Mouse (Mus musculus) urinary bladder, adult 18-20 months (tissue): ENCODE data around the gene Zfp420.
"Not testable (repeated sequence)": the region's sequence is repeated elsewhere in the genome, so short reads cannot be mapped to it uniquely, and the experiment has no call there.

Source experiments
- DNase-seq, 2 experiments: peaks; one replicate each; pipeline ENCODE4 v3.0.0; 2022; ENCODE audit warnings: low spot score in 2 of 2, mixed read lengths in 2 of 2

The Zfp420 gene

GRCm38 (mm10) chr7:29859532-29860517 is at the start of gene Zfp420:
Gene Zfp420 (plus strand): TSS chr7:29859979.
- DNase-seq, result peak; percentile 62 to 87

GRCm38 (mm10) chr7:29812244-29812643 is 47.5 kb upstream of the Zfp420 start:
- no peak for DNase-seq

- DNase-seq, result no peak
Measured at GRCm38 (mm10) chr7:29814381-29814780, 45.4 kb upstream of the Zfp420 start.

- DNase-seq, result no peak
Measured at GRCm38 (mm10) chr7:29815061-29815784, 44.6 kb upstream of the Zfp420 start.

GRCm38 (mm10) chr7:29815910-29816429 is 43.8 kb upstream of the Zfp420 start, which contains the start of gene Zfp790:
Gene Zfp790 (plus strand): TSS chr7:29816114.
- DNase-seq, result peak; percentile 69 to 85

- DNase-seq, result peak; percentile 41 to 48
Measured at GRCm38 (mm10) chr7:29818619-29819254, 41.0 kb upstream of the Zfp420 start.

GRCm38 (mm10) chr7:29828001-29828400 is 31.8 kb upstream of the Zfp420 start:
- DNase-seq, result no peak

GRCm38 (mm10) chr7:29829804-29830203 is 30.0 kb upstream of the Zfp420 start:
- DNase-seq, result no peak

GRCm38 (mm10) chr7:29836816-29837215 is 23.0 kb upstream of the Zfp420 start:
- DNase-seq, result no peak

GRCm38 (mm10) chr7:29839256-29839655 is 20.5 kb upstream of the Zfp420 start:
- DNase-seq, result no peak

GRCm38 (mm10) chr7:29842105-29842504 is 17.7 kb upstream of the Zfp420 start:
- DNase-seq, result no peak

- DNase-seq, result no peak
Measured at GRCm38 (mm10) chr7:29844616-29845015, 15.2 kb upstream of the Zfp420 start.

GRCm38 (mm10) chr7:29852831-29853218 is 7.0 kb upstream of the Zfp420 start:
- DNase-seq, result no peak

- DNase-seq, result peak; percentile 72 to 79
Measured at GRCm38 (mm10) chr7:29853219-29853842, 6.4 kb upstream of the Zfp420 start, which contains the start of gene Zfp940. Gene Zfp940 (minus strand): TSS chr7:29853669.

- no peak for DNase-seq
Measured at GRCm38 (mm10) chr7:29861660-29862059, 1.9 kb downstream of the Zfp420 start.

- no peak for DNase-seq
Measured at GRCm38 (mm10) chr7:29874256-29874655, 14.5 kb downstream of the Zfp420 start.

GRCm38 (mm10) chr7:29877561-29877960 is 17.8 kb downstream of the Zfp420 start:
- DNase-seq, result not testable (repeated sequence)

GRCm38 (mm10) chr7:29880056-29880455 is 20.3 kb downstream of the Zfp420 start:
- no peak for DNase-seq

GRCm38 (mm10) chr7:29880916-29881315 is 21.1 kb downstream of the Zfp420 start:
- no peak for DNase-seq

- DNase-seq, result no peak
Measured at GRCm38 (mm10) chr7:29890501-29890900, 30.7 kb downstream of the Zfp420 start.

- DNase-seq, result no peak
Measured at GRCm38 (mm10) chr7:29892756-29893155, 33.0 kb downstream of the Zfp420 start.
